Mouse (Mus musculus) liver, embryonic 14.5 days (tissue): ENCODE data around the gene Capn5.

Experiments
- CTCF ChIP-seq: IDR thresholded peaks from 2 replicates; pipeline ENCODE4 v1.5.1; 2016; ENCODE audit warnings: antibody characterized with exemption, low read depth, control low read depth
- EP300 ChIP-seq: IDR thresholded peaks from 2 replicates; pipeline ENCODE4 v1.6.1; 2016; ENCODE audit warnings: antibody characterized with exemption, low read depth

GRCm38 (mm10) chr7:98142648-98143047, 35.4 kb downstream of the Capn5 start:
- TF ChIP-seq CTCF (no peak), EP300 (no peak)
